Mouse (Mus musculus): Measurements from ENCODE around the gene Wdtc1.

Wdtc1 gene

DNA sequence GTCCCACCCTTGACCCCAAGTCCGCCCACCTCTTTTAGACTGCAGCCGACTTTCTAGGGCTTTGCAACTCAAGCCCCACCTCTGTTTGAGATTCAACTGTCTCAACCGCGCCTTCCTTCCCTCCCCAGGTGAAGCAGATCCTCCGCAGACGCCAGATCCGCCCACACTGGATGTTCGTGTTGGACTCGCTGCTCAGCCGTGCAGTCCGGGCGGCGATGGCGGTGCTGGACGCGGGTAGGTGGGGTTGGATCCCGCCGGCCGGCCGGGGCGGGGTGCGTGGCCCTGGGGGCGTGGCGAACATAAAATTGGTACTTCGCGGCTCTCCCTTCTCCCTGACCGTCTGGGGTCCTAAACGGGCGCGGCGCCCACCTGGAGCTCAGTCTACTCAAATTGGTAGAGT lies 102.1 kb downstream of the Wdtc1 start:
- in situ Hi-C loops (cut with MseI, MboI), result no loop called here

GRCm38 (mm10) chr4:133250609-133251008 lies 102.7 kb downstream of the Wdtc1 start:
- in situ Hi-C loops (cut with MseI, MboI), result no loop called here

GRCm38 (mm10) chr4:133247806-133248449 lies 105.4 kb downstream of the Wdtc1 start:
- in situ Hi-C loops (cut with MseI, MboI), result no loop called here

- in situ Hi-C loops (cut with MseI, MboI), result no loop called here
These were observed 106.2 kb downstream of the Wdtc1 start for GRCm38 (mm10) chr4:133247072-133247471.

GRCm38 (mm10) chr4:133244289-133244688 lies 109.0 kb downstream of the Wdtc1 start:
- in situ Hi-C loops (cut with MseI, MboI), result no loop called here

DNA sequence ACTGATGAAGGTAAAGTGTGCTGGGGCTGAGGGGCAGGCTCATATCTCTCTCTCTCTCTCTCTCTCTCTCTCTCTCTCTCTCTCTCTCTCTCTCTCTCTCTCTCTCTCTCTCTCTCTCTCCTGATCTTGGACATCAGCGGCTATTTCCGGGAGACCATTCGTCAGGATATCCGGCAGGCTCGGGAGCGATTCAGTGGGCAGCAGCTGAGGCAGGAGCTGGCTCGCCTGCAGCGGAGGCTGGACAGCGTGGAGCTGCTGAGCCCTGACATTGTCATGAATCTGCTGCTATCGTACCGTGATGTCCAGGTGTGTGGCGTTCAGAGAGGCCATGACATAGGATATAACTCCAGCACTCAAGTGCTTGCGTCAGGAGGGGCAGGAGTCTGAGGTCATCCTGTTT lies 109.7 kb downstream of the Wdtc1 start:
- in situ Hi-C loops (cut with MseI, MboI), result no loop called here

DNA sequence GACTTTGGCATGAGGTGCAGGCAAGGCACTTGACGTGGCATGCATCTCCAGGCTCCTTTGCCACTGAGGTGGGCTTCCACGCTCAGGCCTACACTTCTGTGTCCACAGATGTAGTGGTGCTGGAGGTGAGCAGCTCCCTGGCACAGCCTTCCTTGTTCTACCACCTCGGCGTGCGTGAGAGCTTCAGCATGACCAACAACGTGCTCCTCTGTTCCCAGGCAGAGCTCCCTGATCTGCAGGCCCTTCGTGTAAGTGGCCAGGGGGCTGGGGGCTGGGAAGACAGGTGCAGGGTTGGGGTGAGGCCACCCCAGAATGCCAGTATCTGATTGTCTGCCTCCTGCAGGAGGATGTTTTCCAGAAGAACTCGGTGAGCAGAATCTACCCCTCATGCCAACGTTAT lies 110.6 kb downstream of the Wdtc1 start:
- in situ Hi-C loops (cut with MseI, MboI), result no loop called here

All from mouse trophoblast stem cell (cell line).